Mouse (Mus musculus): ENCODE measurements at regions not wholly inside any gene's neighbourhood (a gene's known extent, or its start where the extent isn't known, plus 50 kb on each side); places are given as distances from the start of the nearest gene placed in this dataset.

GRCm38 (mm10) chr13:78445891-78446725, 246.6 kb upstream of the Nr2f1 start:
- no peak for TF ChIP-seq POLR2A (IDR thresholded peaks at IDR 0.05; ENCODE audit: low read depth, low read length)
- no peak for TF ChIP-seq CTCF (conservative IDR thresholded peaks at IDR 0.05; ENCODE audit: insufficient read depth, insufficient read length, low read depth, low read length)
